Mouse (Mus musculus) lung, adult 18-20 months (tissue): ENCODE data around the gene Psmd8.
"Not testable (repeated sequence)": the region's sequence is repeated elsewhere in the genome, so short reads cannot be mapped to it uniquely, and the experiment has no call there.

Experiments
- DNase-seq, 2 experiments: peaks; one replicate each; pipeline ENCODE4 v3.0.0; 2022; ENCODE audit warnings: mixed read lengths in 2 of 2

The Psmd8 gene

GRCm38 (mm10) chr7:29170066-29170754, 10.3 kb downstream of the Psmd8 start, which contains the start of the genes Ggn and Spred3:
TSS of gene Ggn (plus strand) at chr7:29170210.
TSS of gene Spred3 (minus strand) at chr7:29170411.
- peak; percentile 84 to 85 for DNase-seq

GRCm38 (mm10) chr7:29169231-29170065, 11.1 kb downstream of the Psmd8 start:
- DNase-seq: peak; percentile 77 to 78

- no peak for DNase-seq
These were observed 11.7 kb downstream of the Psmd8 start for GRCm38 (mm10) chr7:29168791-29169230.

- no peak for DNase-seq
These were observed 12.3 kb downstream of the Psmd8 start for GRCm38 (mm10) chr7:29168121-29168695.

- no peak for DNase-seq
These were observed 12.8 kb downstream of the Psmd8 start for GRCm38 (mm10) chr7:29167656-29168055.

- peak; percentile 85 to 91 for DNase-seq
These were observed 17.6 kb downstream of the Psmd8 start for GRCm38 (mm10) chr7:29162750-29163525.

- peak in 1 of 2 experiments; percentile 41 for DNase-seq
These were observed 18.2 kb downstream of the Psmd8 start for GRCm38 (mm10) chr7:29162294-29162693.

GRCm38 (mm10) chr7:29158264-29158663, 22.2 kb downstream of the Psmd8 start:
- no peak for DNase-seq

- peak; percentile 90 to 91 for DNase-seq
These were observed 24.4 kb downstream of the Psmd8 start, which contains the start of gene Fam98c for GRCm38 (mm10) chr7:29155838-29156782. TSS of gene Fam98c (minus strand) at chr7:29156234.

GRCm38 (mm10) chr7:29155196-29155837, 25.2 kb downstream of the Psmd8 start:
- DNase-seq: peak; percentile 89 to 92

- DNase-seq: no peak
These were observed 26.3 kb downstream of the Psmd8 start for GRCm38 (mm10) chr7:29154018-29154720.

GRCm38 (mm10) chr7:29151486-29151885, 29.0 kb downstream of the Psmd8 start:
- DNase-seq: no peak

- no peak for DNase-seq
These were observed 31.7 kb downstream of the Psmd8 start for GRCm38 (mm10) chr7:29148771-29149170.

- no peak for DNase-seq
These were observed 33.7 kb downstream of the Psmd8 start for GRCm38 (mm10) chr7:29146625-29147367.

GRCm38 (mm10) chr7:29144006-29144405, 36.5 kb downstream of the Psmd8 start:
- peak in 1 of 2 experiments; percentile 50 for DNase-seq

- no peak for DNase-seq
These were observed 39.1 kb downstream of the Psmd8 start for GRCm38 (mm10) chr7:29141416-29141815.

GRCm38 (mm10) chr7:29139237-29139636, 41.3 kb downstream of the Psmd8 start:
- DNase-seq: not testable (repeated sequence)

GRCm38 (mm10) chr7:29137429-29137828, 43.1 kb downstream of the Psmd8 start:
- no peak for DNase-seq

- peak; percentile 33 to 49 for DNase-seq
These were observed 45.7 kb downstream of the Psmd8 start, which contains the start of gene Rasgrp4 for GRCm38 (mm10) chr7:29134693-29135386. TSS of gene Rasgrp4 (plus strand) at chr7:29134851.
